Mouse (Mus musculus) midbrain, postnatal 0 days (tissue): ENCODE measurements around the gene Hoxa5. TPM values are rescaled to one million over a fixed set of nuclear protein-coding genes. Genes with fewer than 3 reads are reported as not detected.

Experiments used
- ATAC-seq: fragments of 200-750 bp; cut with Nextera tagmentation; 2 replicates; pipeline ENCODE4 v1.8.0; 2017; ENCODE audit warnings: moderate number of reproducible peaks, mild to moderate bottlenecking, moderate TSS enrichment, moderate library complexity; ENCODE audit not compliant: low FRiP score
- DNase-seq: peaks from one replicate; pipeline ENCODE4 v3.0.0-alpha.2; 2015; ENCODE audit warnings: low spot score
- H3K27ac ChIP-seq: fragments of 300-500 bp; sonication (generic); 2 replicates; pipeline ENCODE4 v1.5.1; 2014; ENCODE audit warnings: low read depth, mild to moderate bottlenecking, low read length, mixed read lengths
- H3K27me3 ChIP-seq: fragments of 300-500 bp; sonication (generic); 2 replicates; pipeline ENCODE4 v1.6.1; 2014; ENCODE audit warnings: low read length, control low read depth, mixed read lengths; ENCODE audit not compliant: insufficient read depth
- H3K36me3 ChIP-seq: fragments of 300-500 bp; sonication (generic); 2 replicates; pipeline ENCODE4 v1.6.1; 2014; ENCODE audit warnings: low read length, control low read depth, mixed read lengths; ENCODE audit not compliant: insufficient read depth
- H3K4me1 ChIP-seq: fragments of 300-500 bp; sonication (generic); 2 replicates; pipeline ENCODE4 v1.6.1; 2014; ENCODE audit warnings: mild to moderate bottlenecking, control low read depth, antibody characterized with exemption, low read length, mixed read lengths; ENCODE audit not compliant: insufficient read depth
- H3K4me2 ChIP-seq: fragments of 300-500 bp; sonication (generic); 2 replicates; pipeline ENCODE4 v1.6.1; 2014; ENCODE audit warnings: low read depth, mild to moderate bottlenecking, low read length, mixed read lengths; ENCODE audit not compliant: poor library complexity, severe bottlenecking
- H3K4me3 ChIP-seq: fragments of 300-500 bp; sonication (generic); 2 replicates; pipeline ENCODE4 v1.5.1; 2014; ENCODE audit warnings: low read depth, mild to moderate bottlenecking, low read length, moderate library complexity
- H3K9ac ChIP-seq: fragments of 300-500 bp; sonication (generic); replicated peaks from 2 replicates; pipeline ENCODE4 v1.6.1; 2014; ENCODE audit warnings: mild to moderate bottlenecking, low read length, moderate library complexity, mixed read lengths; ENCODE audit not compliant: poor library complexity, severe bottlenecking
- H3K9me3 ChIP-seq: fragments of 300-500 bp; sonication (generic); 2 replicates; pipeline ENCODE4 v1.6.1; 2016; ENCODE audit warnings: low read length, control low read depth
- CTCF ChIP-seq: IDR thresholded peaks from 2 replicates; pipeline ENCODE4 v1.5.1; 2016; ENCODE audit warnings: antibody characterized with exemption, mild to moderate bottlenecking
- WGBS: fragments of 180-500 bp; shearing (Covaris S2); extraction: QIAGEN DNeasy Blood & Tissue Kit; methylation state at CpG from one replicate; pipeline ENCODE4 v1.1.7; 2014; 5-methylcytosine and 5-hydroxymethylcytosine counted together
- polyA plus RNA-seq: library from polyadenylated mRNA; unstranded; fragments of >200 nt; fragmentation: Nextera tagmentation; extraction: Ambion mirVana; gene quantifications from 2 replicates; pipeline ENCODE4 v1.2.1, GENCODE M21; 2015
- total RNA-seq: library from RNA; depleted of rRNA; stranded (reverse); fragments of >200 nt; gene quantifications from 2 replicates; pipeline ENCODE4 v1.2.3, GENCODE M21; 2014

Hoxa5 gene
- total and polyA plus RNA-seq, 2 experiments from 2014 or later, result 10.4 TPM; not detected in 1

GRCm38 (mm10) chr6:52215771-52216535 is 11.6 kb upstream of the Hoxa5 start:
- 3% methylated on average over 30 of the region's 30 CpGs for WGBS
- no peaks in the 10 kb centered on the region for H3K4me1 ChIP-seq
- ATAC-seq (no peak), DNase-seq (no peak)
- no peak for TF ChIP-seq CTCF
- H3K27ac ChIP-seq, result no peak overlapping the region
- peaks cover 99% of the 10 kb centered on the region for H3K27me3 ChIP-seq
- H3K9ac ChIP-seq, result no peak overlapping the region
- no peaks in the 10 kb centered on the region for H3K9me3 ChIP-seq
- H3K4me2 ChIP-seq, result no peak overlapping the region
- no peaks in the 10 kb centered on the region for H3K36me3 ChIP-seq
- H3K4me3 ChIP-seq, result no peak overlapping the region

DNA sequence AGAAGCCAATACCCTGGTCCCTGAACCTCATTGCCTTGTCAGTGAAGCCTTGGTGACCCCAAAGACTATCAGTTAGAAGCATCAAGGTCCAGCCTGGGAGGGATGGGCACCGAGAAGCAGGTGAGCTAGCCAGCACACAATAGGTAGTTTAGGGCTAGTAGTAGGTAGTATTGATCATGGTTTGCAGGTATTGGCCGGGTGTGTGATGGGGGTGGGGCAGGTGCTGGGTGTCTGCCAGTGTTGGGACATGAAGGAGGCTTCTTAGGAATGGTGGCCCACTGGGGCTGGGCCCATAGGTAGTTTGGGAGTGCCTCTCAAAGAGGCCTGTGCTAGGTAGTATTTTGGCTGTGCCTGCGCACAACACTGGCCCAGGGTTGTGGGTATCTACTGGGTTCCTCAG is 10.7 kb upstream of the Hoxa5 start:
- Histone ChIP-seq H3K4me3 (no peak overlapping the region), H3K9me3 (no peaks in the 10 kb centered on the region), H3K4me1 (no peaks in the 10 kb centered on the region), H3K27me3 (peaks cover 97% of the 10 kb centered on the region), H3K9ac (no peak overlapping the region), H3K4me2 (no peak overlapping the region), H3K27ac (no peak overlapping the region), H3K36me3 (no peaks in the 10 kb centered on the region)
- no peak for DNase-seq
- no peak for ATAC-seq
- no peak for TF ChIP-seq CTCF
- 4% methylated on average over 3 of the region's 3 CpGs for WGBS

GRCm38 (mm10) chr6:52214271-52214670 is 9.9 kb upstream of the Hoxa5 start:
- H3K9me3 ChIP-seq, result no peaks in the 10 kb centered on the region
- no peaks in the 10 kb centered on the region for H3K36me3 ChIP-seq
- TF ChIP-seq CTCF, result no peak
- no peak overlapping the region for H3K27ac ChIP-seq
- no peak overlapping the region for H3K4me3 ChIP-seq
- ATAC-seq (no peak), DNase-seq (no peak)
- 15% methylated on average over 5 of the region's 5 CpGs for WGBS
- H3K4me1 ChIP-seq, result no peaks in the 10 kb centered on the region
- no peak overlapping the region for H3K9ac ChIP-seq
- peaks cover 97% of the 10 kb centered on the region for H3K27me3 ChIP-seq
- H3K4me2 ChIP-seq, result no peak overlapping the region

DNA sequence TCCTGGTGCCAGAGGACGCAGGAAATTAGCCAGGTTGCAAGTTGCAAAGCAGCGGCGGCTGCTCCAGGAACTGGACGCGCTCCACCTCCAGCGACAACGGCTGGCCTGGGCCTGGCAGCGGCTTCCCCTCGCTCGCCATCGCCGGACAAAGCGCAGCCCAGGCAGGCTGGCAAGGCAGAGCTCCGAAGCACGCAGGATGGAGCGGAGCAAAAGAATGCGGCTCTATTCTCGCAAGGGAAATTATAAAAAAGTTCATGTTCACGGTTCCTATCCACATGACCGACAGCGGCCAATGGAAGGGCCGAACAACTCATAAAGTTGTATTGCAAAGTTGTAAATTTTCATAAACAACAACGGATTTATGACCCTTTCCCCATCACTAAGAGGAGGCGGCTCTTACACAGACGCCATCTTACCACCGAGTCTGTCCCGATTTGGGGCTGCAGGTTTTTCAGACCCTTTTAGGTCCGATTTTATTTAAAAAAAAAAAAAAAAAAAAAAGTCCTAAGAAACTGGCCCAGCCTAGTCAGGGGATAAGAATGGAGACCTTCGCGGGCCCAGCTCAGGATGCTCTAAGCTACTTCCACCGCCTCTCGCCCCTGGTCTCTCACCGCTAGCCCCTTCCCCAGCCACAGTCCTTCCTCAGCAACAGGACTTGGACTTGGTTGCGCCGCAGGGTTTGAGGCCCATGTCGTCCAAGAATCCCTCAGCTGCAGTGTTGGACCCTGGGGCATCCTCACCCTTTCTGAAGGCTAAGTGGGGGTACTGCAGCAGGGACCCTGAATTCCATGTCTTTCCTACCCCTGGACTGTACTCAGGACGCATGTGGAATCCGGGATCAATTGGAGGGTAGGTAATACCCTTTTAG is 9.0 kb upstream of the Hoxa5 start, which contains the start of the genes Hoxa3 and Gm28308:
TSS of gene Hoxa3 (minus strand) at position 218 of the 868 bp plus-strand sequence.
TSS of gene Gm28308 (minus strand) at position 221 of the 868 bp plus-strand sequence.
- 3% methylated on average over 38 of the region's 38 CpGs for WGBS
- ATAC-seq (no peak), DNase-seq (no peak)
- H3K4me2 ChIP-seq, result no peak within 1 kb of the TSS
- no peak within 1 kb of the TSS for H3K4me3 ChIP-seq
- no peak within 1 kb of the TSS for H3K27ac ChIP-seq
- no peaks in the 10 kb centered on the region for H3K36me3 ChIP-seq
- H3K9me3 ChIP-seq, result no peaks in the 10 kb centered on the region
- no peak for TF ChIP-seq CTCF
- H3K9ac ChIP-seq, result no peak within 1 kb of the TSS
- H3K4me1 ChIP-seq, result no peaks in the 10 kb centered on the region
- peaks cover 97% of the 10 kb centered on the region for H3K27me3 ChIP-seq

DNA sequence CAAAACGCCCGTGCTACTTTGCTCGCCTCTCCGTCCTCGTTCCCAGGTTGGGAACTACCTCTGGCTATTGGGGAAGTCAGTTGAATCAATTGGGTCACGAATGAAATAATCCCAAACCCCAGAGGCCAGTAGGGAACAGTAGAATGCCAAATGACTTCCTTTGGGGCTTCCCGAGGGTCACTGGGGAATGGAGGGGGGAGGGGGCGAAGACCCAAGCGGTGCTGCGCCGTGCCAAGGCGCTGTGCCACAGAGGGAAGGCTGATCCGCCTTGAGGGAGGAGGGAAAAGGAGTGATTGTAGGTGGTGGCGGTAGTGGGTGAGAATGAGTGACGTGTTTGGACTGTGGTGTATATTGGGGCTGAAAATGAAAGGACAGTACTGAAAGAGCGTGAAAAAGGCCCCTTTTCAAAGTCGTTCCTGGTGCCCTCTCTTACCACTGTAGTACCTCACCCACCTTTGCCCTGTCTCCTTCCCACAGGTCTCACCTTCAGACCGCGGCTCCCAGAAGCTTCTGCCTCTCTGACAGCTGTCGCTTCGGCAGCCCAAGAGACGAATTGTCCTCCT is 8.2 kb upstream of the Hoxa5 start:
- H3K9ac ChIP-seq, result no peak overlapping the region
- H3K4me2 ChIP-seq, result no peak overlapping the region
- H3K36me3 ChIP-seq, result no peaks in the 10 kb centered on the region
- no peaks in the 10 kb centered on the region for H3K9me3 ChIP-seq
- TF ChIP-seq CTCF, result no peak
- ATAC-seq (no peak), DNase-seq (no peak)
- H3K27me3 ChIP-seq, result peaks cover 96% of the 10 kb centered on the region
- no peak overlapping the region for H3K27ac ChIP-seq
- WGBS, result under 1% methylated on average over 22 of the region's 22 CpGs
- H3K4me1 ChIP-seq, result no peaks in the 10 kb centered on the region
- H3K4me3 ChIP-seq, result no peak overlapping the region
